Mouse (Mus musculus) adrenal gland, adult (tissue): ENCODE data around the gene Nhej1.

ENCODE experiments used
- DNase-seq, 2 experiments: peaks; one replicate each; pipeline ENCODE4 v3.0.0; 2022 to 2023; ENCODE audit warnings: low spot score in 1 of 2; ENCODE audit not compliant: inconsistent age in 2 of 2

The Nhej1 gene

DNA sequence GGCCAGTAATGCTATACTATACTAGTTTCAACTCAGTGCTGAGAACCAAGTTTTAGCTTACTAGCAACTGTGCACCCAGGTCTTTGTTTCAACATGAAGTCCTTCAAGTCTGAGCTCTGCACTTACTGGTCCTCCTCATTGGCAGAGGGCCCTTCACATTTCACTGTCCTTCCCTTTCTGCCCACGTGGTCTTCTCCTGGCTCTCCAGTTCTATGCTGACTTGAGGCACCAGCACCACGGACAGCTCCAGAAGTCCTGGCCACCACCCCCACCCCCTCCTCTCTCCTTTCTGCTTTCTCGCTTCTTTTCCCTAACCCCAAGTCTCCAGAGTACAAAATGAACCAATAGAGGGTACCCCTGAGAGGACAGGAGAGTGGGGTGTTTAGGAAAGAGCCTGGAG is 185.2 kb downstream of the Nhej1 start:
- DNase-seq, result no peak

DNA sequence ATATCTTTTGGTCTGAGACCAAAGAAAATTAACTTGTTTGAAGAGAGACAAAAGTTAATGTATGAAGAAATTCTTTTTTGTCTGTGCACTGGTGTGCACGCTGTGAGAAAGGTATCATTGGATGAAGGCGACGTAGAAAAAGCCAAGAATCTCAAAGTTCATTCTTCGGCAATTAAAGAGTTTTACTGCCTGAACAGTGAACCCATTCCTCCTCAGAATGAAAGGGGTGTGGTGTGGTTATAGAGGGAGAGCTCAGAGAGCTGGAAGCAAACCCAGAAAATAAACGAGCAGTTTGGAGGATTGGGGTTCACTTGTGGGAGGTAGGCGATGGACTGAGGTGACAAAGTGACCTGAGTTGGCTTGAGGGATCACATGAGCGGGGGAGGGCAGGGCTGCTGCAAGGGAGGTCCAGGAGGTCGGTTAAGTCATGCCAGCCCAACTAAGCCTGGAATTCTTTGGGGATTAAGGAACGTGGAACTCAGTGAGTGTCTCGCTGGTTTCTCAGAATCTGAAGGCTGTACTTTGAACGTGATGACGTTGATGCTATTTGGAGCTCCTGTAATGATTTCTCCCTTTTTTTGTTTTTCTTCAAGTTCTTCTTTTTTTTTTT is 188.7 kb downstream of the Nhej1 start:
- DNase-seq, result no peak

DNA sequence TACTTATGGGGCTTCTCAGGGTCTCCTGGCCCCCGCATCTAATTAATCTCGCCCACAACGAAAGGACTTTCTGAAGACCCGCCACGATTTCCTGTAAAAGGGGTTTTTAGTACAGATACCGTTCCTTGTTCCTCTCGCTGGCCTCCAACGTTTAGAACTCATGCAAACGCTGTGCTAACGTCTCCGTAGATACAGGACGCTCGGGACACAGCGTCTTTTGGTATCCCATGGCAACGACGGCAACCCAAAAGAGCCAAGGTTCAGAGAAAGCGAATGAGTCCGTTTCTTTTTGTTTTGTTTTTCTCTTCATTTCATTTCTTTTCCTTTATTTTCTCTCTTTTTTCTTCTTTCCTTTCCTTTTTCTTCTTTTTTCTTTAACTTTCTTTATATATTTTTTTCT is 189.6 kb downstream of the Nhej1 start, which contains the start of gene Cfap65:
Gene Cfap65 (minus strand): TSS at position 198 of the 400 bp plus-strand sequence.
- DNase-seq, result peak; percentile 38 to 81

DNA sequence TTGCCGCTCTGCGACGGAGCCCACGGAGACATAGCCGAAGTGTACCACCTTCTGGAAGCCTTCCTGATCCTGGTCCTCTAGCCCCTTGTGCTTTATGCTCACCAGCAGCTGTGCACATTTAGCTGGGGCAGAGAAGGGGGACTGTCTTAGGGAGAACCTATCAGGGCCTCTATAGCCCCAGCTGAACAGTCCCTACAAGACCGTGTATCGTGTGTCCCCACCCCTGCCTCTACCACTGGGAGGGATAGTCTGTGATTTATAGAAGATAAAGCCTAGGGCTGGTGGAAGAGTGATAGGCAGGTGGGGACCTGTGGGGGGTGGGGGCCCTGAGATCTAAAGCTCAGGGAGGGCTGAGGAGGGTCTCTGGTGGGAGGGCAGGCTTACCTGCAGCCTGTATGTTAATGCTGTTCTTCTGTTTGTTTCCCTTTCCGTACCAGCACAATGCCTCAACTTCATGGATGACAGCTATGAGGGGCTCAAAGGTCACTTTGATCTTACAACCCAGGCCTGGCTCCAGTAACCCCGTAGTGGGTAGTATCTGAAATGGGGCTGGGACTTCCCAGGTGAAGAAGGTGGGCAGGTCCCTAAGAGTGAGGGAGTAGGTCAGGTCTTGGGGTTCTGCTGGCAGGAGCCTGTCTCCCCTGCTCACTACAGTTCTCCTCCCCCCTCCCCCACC is 197.2 kb downstream of the Nhej1 start:
- DNase-seq, result no peak

DNA sequence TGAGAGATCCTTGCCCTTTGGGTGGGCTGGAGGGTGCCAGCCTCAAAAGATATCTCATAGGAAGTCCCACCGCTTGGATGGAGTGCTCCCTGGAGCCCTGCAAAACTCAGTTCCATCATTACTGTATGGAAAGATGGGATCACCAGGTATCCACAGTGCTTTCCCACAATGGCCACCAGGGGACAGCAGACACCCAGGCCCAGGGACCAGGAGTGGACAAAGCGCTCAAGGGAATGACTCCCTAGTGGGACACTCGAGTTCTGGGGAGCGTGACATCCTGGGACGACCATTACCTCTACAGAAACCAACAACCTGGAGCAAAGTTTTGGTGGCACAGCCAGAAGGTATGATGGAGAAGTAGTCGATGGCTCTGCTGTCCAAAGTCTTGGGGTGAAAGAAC is 198.3 kb downstream of the Nhej1 start:
- DNase-seq, result peak; percentile 47 to 84

DNA sequence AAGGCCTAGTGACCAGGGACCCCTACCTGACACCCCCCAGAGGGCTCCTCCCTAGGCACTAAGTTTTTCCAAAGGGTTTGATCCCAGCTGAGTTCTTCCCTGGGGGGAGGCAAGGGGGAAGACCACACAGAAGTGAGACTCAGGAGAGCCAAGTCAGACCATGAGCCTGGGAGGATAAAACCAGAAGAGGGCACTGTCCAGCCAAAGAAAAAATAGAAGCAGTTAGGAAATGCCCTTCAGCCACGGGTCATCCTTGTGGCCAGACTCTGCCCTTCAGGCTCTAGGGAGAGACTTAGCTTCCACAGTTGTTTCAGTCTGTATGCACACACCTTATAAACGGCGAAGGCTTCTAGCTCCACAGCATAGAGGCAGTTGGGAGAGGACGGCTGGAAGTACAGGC is 200.5 kb downstream of the Nhej1 start:
- DNase-seq, result no peak
